Mouse (Mus musculus) megakaryocyte, adult 5-6 weeks (primary cell): ENCODE results near the gene Pbx3. TPM values are rescaled to one million over a fixed set of nuclear protein-coding genes. Genes with fewer than 3 reads are reported as not detected.

Experiments used
- ATAC-seq: 2 replicates; pipeline ENCODE4 v1.8.0; 2016; ENCODE audit warnings: mild to moderate bottlenecking, inconsistent platforms; ENCODE audit not compliant: poor library complexity, severe bottlenecking
- total RNA-seq, 2 experiments: library from RNA; stranded (forward) in 1 of 2; stranded (reverse) in 1 of 2; fragments of 153-499, 151-499 nt in 1 of 2; fragments of 221-1000, 200-1000 nt in 1 of 2; gene quantifications; 2 replicates each; pipeline versions ENCODE4 v1.2.3 to v1.2.4; 2015 to 2017

Pbx3 gene
- total RNA-seq, 2 experiments from 2014 or later = 11.9 to 21.7 TPM

DNA sequence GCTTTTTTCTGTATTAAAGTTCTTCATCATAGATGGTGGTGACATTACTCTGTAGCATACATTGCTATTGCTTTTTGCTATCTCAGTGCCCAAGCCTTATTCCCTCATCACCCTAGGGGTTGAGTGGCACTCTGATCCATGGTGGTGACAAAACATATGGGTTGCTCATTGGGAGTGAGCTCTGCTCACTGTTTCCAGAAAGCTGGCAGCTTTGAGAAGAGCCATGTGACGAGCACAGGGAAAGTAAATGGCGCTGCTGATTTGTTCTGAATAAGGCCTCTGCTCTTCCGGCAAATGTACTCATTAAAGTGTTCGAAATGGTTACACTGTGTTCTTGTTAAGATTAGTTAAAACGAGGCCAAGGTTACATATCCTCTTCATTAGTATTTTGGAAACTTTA, 139.7 kb downstream of the Pbx3 start:
- no peak for ATAC-seq

DNA sequence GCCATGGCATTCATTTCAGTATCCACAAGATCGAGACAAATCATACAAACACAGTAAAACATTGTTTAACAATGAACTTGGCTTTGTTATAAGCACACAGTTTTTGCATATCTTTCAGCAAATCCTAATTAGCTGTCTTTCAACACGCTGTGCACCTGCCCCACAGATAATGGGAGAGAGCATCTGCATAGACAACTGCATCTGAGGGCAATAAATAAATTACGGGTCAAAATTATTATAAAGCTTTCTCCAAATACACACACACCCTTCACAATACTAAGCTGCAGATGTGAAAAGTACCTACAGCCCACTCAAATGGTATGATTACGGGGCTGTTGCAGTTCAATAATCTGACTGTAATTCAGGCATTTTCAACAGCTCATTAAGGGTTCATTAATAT, 145.3 kb downstream of the Pbx3 start:
- no peak for ATAC-seq

GRCm38 (mm10) chr2:34225470-34225869, 147.5 kb downstream of the Pbx3 start:
- no peak for ATAC-seq

- ATAC-seq = no peak
Measured at GRCm38 (mm10) chr2:34221477-34221876, 151.5 kb downstream of the Pbx3 start.

DNA sequence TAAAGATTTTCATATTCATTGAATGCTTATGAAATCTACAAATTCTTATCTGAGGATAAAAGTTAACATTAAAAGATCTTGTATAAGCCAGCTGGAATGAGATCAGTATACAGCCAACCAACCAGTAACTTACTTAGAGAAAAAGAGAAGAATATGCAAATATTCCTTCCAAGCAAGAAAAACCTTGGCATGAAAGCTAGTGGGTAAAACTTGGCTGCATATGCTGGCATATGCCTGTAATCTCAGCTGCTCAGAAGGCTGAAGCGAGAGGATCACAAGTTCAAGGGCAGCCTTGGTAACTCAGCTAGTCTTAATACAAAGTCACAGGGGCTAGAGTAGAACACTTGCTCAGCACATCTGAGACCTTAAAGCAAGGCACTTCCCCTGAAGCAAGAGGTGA, 153.8 kb downstream of the Pbx3 start:
- no peak for ATAC-seq

GRCm38 (mm10) chr2:34217596-34217995, 155.3 kb downstream of the Pbx3 start:
- ATAC-seq = no peak

DNA sequence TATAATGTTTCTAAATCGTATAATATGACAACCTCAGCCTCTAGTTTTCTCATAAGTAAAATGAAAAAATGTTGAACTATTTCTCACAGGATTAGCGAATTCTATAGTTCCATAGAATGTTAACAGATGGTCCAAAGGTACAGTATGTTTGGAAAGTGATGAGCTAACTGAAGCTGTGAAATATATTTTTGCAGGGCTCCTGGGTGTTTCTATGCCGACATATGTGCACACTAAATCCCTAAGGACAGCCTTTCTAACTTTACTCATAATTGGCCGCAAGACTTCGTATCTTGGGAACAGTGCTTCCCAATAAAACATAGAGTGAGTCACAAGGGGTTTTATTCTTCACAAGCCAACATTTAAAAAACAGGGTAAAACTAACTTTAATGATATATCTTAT, 157.4 kb downstream of the Pbx3 start:
- ATAC-seq = no peak

- ATAC-seq = no peak
Measured at GRCm38 (mm10) chr2:34212418-34212817, 160.5 kb downstream of the Pbx3 start.

DNA sequence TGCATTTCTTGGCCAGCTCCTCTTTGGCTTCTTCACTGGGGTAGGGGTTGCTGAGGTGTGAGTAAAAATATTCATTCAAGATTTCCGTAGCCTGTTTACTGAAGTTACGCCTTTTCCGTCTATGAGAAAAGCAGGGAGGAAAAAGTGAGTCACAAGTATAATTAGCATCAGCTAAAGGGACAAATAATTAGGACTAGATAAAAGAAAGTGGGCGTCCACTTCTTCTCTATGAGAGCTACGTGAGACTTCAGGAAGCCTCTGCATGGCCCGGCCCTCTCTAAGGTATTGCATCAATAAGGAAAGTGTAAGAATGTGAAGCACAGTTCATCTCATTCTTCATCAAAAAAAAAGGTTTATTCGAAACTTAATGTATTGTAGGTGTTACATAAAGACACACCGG, 168.1 kb downstream of the Pbx3 start:
- no peak for ATAC-seq

GRCm38 (mm10) chr2:34204325-34204724, 168.6 kb downstream of the Pbx3 start:
- ATAC-seq = no peak

DNA sequence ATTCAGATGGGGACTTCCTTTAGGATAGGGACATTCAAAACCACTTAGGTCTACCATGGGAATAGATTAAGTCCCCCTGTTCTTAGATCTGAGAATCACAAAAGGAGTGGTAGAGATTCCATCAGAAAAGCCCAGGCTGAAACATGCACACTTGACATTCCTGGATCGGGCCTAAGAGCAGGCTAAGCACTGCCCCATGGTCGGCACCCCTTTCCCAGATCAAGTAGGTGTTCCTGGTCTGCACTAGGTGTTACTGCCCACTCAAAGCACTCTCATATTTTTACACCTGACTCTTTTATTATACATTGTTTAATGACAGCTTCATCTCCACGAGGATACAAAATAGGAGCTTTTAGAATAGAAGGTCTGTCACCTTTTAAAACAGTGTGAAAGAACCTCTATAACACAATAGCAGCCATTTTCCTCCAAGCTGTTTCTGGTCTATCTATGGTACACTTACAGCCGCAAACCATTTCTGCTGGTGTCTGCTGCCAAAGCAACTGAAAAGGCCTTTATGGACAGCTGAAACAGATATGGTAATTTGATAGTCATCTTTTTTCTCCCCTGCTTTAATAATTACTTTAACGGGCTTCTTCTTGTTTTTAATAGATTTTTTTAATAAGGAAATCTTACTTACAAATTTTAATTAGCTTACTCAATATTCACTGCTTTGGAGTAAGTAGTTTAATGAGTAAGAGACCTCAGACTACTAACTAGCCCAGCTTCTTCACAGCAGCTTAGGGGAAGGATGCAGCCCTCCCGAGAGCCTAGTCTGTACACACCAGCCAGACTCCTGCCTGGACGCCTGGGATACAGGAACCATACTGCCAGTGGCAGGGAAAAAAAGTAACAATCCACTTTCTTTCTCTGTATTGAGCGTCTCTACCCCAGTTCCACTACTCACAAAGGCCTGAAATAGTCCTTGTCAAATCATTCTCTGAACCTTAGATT, 178.8 kb downstream of the Pbx3 start:
- ATAC-seq = no peak

DNA sequence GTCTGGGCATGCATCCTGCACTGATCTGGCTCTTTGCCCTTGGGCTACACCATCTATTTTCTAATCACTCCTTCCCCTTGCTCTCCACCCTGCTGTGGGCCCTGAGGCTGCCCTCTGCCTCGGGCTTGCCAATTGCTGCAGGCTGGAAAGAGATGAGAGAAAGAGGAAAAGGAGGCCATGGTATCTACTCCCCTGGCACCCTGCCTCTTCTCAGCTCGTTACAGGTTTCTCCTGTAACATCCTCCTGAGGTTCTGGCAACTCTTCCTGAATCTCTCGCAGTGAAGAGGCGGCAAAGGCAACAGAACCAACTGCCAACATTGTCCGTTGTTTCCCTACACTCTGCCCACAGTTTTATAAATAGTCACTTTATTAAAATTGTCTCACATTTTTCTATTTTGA, 179.7 kb downstream of the Pbx3 start:
- no peak for ATAC-seq

GRCm38 (mm10) chr2:34187366-34187765, 185.6 kb downstream of the Pbx3 start:
- no peak for ATAC-seq

- ATAC-seq = no peak
Measured at GRCm38 (mm10) chr2:34181600-34181999, 191.3 kb downstream of the Pbx3 start.

- ATAC-seq = no peak
Measured at GRCm38 (mm10) chr2:34179299-34179698, 193.6 kb downstream of the Pbx3 start.

DNA sequence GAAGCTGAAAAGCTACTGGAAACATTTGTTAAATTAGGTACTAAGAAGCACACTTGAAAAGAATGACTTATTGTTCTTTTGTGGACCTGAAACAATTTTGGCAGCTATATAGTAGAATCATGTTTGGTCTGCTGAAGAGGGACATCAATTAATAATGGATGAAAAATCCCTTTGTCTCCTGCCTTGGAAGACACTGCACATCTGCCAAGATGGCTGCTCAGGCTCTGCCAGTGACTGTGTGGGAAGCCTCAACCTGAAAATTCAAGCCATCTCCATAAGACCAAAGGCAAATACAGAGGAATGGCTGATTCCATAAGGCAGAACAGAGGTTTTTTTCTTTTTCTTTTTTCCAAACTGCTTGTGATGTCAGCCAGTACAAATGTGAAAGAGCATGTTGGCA, 194.3 kb downstream of the Pbx3 start:
- no peak for ATAC-seq

- ATAC-seq = no peak
Measured at GRCm38 (mm10) chr2:34170424-34170823, 202.5 kb downstream of the Pbx3 start.

- ATAC-seq = no peak
Measured at GRCm38 (mm10) chr2:34169626-34170025, 203.3 kb downstream of the Pbx3 start.

DNA sequence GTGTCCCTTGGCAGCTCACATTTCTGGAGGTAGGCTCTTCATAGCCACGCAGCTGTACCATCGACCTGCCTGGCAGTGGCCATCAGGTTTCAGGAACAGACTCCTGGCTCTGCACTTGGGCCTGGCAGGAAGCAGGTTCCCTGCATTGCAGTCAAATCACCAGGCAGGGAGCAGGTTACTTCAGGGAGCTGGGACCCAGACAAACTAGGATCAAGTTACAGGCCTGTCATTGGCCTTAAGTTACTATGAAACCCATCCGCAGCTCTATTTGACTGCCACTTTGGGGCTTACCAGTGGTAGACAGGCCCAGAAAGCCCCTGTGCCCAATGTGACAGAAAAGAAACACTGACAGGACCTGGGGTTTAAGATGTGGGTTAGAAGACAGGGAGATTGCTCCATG, 204.8 kb downstream of the Pbx3 start:
- ATAC-seq = no peak

GRCm38 (mm10) chr2:34162484-34162883, 210.5 kb downstream of the Pbx3 start:
- no peak for ATAC-seq

DNA sequence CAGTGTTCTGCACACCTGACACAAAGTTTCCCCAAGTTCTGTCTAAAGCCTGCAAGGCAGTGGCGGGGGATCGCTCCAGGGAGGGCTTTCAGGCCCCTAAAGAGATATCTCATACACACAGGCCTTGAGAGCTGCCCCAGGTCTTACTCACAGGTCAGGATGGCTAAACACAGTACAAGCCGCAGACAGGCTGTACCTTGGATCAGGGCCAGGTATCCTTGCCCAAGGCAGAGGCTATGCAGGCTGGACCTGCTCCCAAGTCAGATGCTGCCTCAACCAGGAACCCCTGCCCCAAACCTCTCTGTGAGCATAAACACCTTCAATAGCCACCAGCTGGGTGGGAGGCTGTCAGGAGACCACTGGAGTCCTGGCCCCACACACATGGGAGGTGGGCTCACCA, 215.2 kb downstream of the Pbx3 start:
- ATAC-seq = no peak

- no peak for ATAC-seq
Measured at GRCm38 (mm10) chr2:34154833-34155232, 218.1 kb downstream of the Pbx3 start.

GRCm38 (mm10) chr2:34153336-34153735, 219.6 kb downstream of the Pbx3 start:
- ATAC-seq = no peak
